Mouse (Mus musculus) spleen, postnatal 36 days (tissue): ENCODE results near the gene Galnt5.

Source experiments
- DNase-seq, 2 experiments: peaks; one replicate each; pipeline ENCODE4 v3.0.0; 2022; ENCODE audit warnings: low spot score in 2 of 2, mixed read lengths in 1 of 2

The Galnt5 gene

GRCm38 (mm10) chr2:57997752-57998430, at the start of gene Galnt5:
Gene Galnt5 (plus strand): TSS chr2:57997884.
- DNase-seq: no peak

- no peak for DNase-seq
These were observed 46.1 kb upstream of the Galnt5 start for GRCm38 (mm10) chr2:57951620-57952019.

- no peak for DNase-seq
These were observed 36.9 kb upstream of the Galnt5 start for GRCm38 (mm10) chr2:57960786-57961185.

- DNase-seq: no peak
These were observed 15.4 kb upstream of the Galnt5 start for GRCm38 (mm10) chr2:57982248-57982647.

GRCm38 (mm10) chr2:57991084-57991483, 6.6 kb upstream of the Galnt5 start:
- no peak for DNase-seq

- no peak for DNase-seq
These were observed 3.8 kb downstream of the Galnt5 start for GRCm38 (mm10) chr2:58001497-58001896.

- DNase-seq: no peak
These were observed 9.4 kb downstream of the Galnt5 start for GRCm38 (mm10) chr2:58007081-58007480.

GRCm38 (mm10) chr2:58023556-58023955, 25.9 kb downstream of the Galnt5 start:
- DNase-seq: no peak

- DNase-seq: no peak
These were observed 29.1 kb downstream of the Galnt5 start for GRCm38 (mm10) chr2:58026740-58027139.

GRCm38 (mm10) chr2:58029404-58029803, 31.7 kb downstream of the Galnt5 start:
- DNase-seq: peak in 1 of 2 experiments; percentile 14

- DNase-seq: no peak
These were observed 33.7 kb downstream of the Galnt5 start for GRCm38 (mm10) chr2:58031431-58031830.

- no peak for DNase-seq
These were observed 38.0 kb downstream of the Galnt5 start for GRCm38 (mm10) chr2:58035635-58036034.

GRCm38 (mm10) chr2:58036926-58037325, 39.2 kb downstream of the Galnt5 start:
- no peak for DNase-seq

GRCm38 (mm10) chr2:58041867-58042266, 44.2 kb downstream of the Galnt5 start:
- no peak for DNase-seq

- no peak for DNase-seq
These were observed 55.3 kb downstream of the Galnt5 start, which contains the start of gene Ermn for GRCm38 (mm10) chr2:58052821-58053581. Gene Ermn (minus strand): TSS chr2:58052864.

GRCm38 (mm10) chr2:58055383-58055782, 57.7 kb downstream of the Galnt5 start:
- DNase-seq: peak; percentile 63 to 70

GRCm38 (mm10) chr2:58079849-58080248, 82.2 kb downstream of the Galnt5 start:
- DNase-seq: no peak

- no peak for DNase-seq
These were observed 88.7 kb downstream of the Galnt5 start for GRCm38 (mm10) chr2:58086420-58086819.

- DNase-seq: no peak
These were observed 97.1 kb downstream of the Galnt5 start for GRCm38 (mm10) chr2:58094818-58095217.
